Mouse (Mus musculus): ENCODE data around the gene Ank2. TPM values are rescaled to one million over a fixed set of nuclear protein-coding genes. Genes with fewer than 3 reads are reported as not detected.

Ank2 gene
- total and polyA plus RNA-seq, 3 experiments, result 96.1 to 290 (median 269) TPM

GRCm38 (mm10) chr3:127183998-127184753, 315.0 kb downstream of the Ank2 start:
- no peaks in the 10 kb centered on the region for H3K79me2 ChIP-seq (replicated peaks; ENCODE audit: control insufficient read depth, insufficient read depth, low read length)
- peaks cover 3% of the 10 kb centered on the region; the same call in 1 of the 2 replicates for H3K4me1 ChIP-seq (ENCODE audit: control insufficient read depth, insufficient read depth, low read length)
- no peak for DNase-seq
- peak; percentile 90 for TF ChIP-seq CTCF (IDR thresholded peaks at IDR 0.05)
- no peak for TF ChIP-seq POLR2A (IDR thresholded peaks at IDR 0.05; ENCODE audit: insufficient read depth, low read depth, low read length)
- 0 out of 2 replicates have a peak, but pooled peaks have one; percentile 30 for TF ChIP-seq EP300 (IDR thresholded peaks at IDR 0.05; ENCODE audit: insufficient read depth, low read depth, low read length)
- H3K27me3 ChIP-seq (ENCODE audit: control insufficient read depth, insufficient read depth, low read length), result no peaks in the 10 kb centered on the region
- H3K4me3 ChIP-seq, result no peak overlapping the region
- WGBS, result 11% methylated on average over 5 of the region's 5 CpGs
- intact Hi-C loops (cut with DNase I), result loop anchor here (10.0 kb wide), 2 partner anchors 131 to 271 kb away; no protein-coding TSS in a partner anchor
- H3K9ac ChIP-seq (ENCODE audit: low read depth, low read length), result no peak overlapping the region
- H3K27ac ChIP-seq, result no peak overlapping the region
- H3K36me3 ChIP-seq (ENCODE audit: control insufficient read depth, insufficient read depth, low read length), result no peaks in the 10 kb centered on the region

GRCm38 (mm10) chr3:127172697-127173096, 326.5 kb downstream of the Ank2 start:
- no peaks in the 10 kb centered on the region for H3K79me2 ChIP-seq (replicated peaks; ENCODE audit: control insufficient read depth, insufficient read depth, low read length)
- intact Hi-C loops (cut with DNase I), result no loop called here
- H3K9ac ChIP-seq (ENCODE audit: low read depth, low read length), result no peak overlapping the region
- no peak overlapping the region for H3K4me3 ChIP-seq
- H3K27ac ChIP-seq, result no peak overlapping the region
- H3K36me3 ChIP-seq (ENCODE audit: control insufficient read depth, insufficient read depth, low read length), result no peaks in the 10 kb centered on the region
- H3K27me3 ChIP-seq (ENCODE audit: control insufficient read depth, insufficient read depth, low read length), result no peaks in the 10 kb centered on the region
- WGBS, result 60% methylated on average over 2 of the region's 2 CpGs
- no peaks in the 10 kb centered on the region for H3K4me1 ChIP-seq (ENCODE audit: control insufficient read depth, insufficient read depth, low read length)
- TF ChIP-seq CTCF (IDR thresholded peaks at IDR 0.05) (no peak), POLR2A (IDR thresholded peaks at IDR 0.05; ENCODE audit: insufficient read depth, low read depth, low read length) (no peak), EP300 (IDR thresholded peaks at IDR 0.05; ENCODE audit: insufficient read depth, low read depth, low read length) (no peak)
- no peak for DNase-seq

GRCm38 (mm10) chr3:127170246-127170645, 328.9 kb downstream of the Ank2 start:
- no peaks in the 10 kb centered on the region for H3K79me2 ChIP-seq (replicated peaks; ENCODE audit: control insufficient read depth, insufficient read depth, low read length)
- no peak for TF ChIP-seq EP300 (IDR thresholded peaks at IDR 0.05; ENCODE audit: insufficient read depth, low read depth, low read length)
- TF ChIP-seq POLR2A (IDR thresholded peaks at IDR 0.05; ENCODE audit: insufficient read depth, low read depth, low read length), result no peak
- no peak for TF ChIP-seq CTCF (IDR thresholded peaks at IDR 0.05)
- H3K4me1 ChIP-seq (ENCODE audit: control insufficient read depth, insufficient read depth, low read length), result no peaks in the 10 kb centered on the region
- intact Hi-C loops (cut with DNase I), result no loop called here
- H3K27me3 ChIP-seq (ENCODE audit: control insufficient read depth, insufficient read depth, low read length), result no peaks in the 10 kb centered on the region
- WGBS, result 81% methylated on average over 12 of the region's 12 CpGs
- H3K4me3 ChIP-seq, result no peak overlapping the region
- no peak overlapping the region for H3K9ac ChIP-seq (ENCODE audit: low read depth, low read length)
- H3K36me3 ChIP-seq (ENCODE audit: control insufficient read depth, insufficient read depth, low read length), result no peaks in the 10 kb centered on the region
- H3K27ac ChIP-seq, result no peak overlapping the region
- no peak for DNase-seq

- DNase-seq, result no peak
- H3K4me3 ChIP-seq, result no peak overlapping the region
- H3K79me2 ChIP-seq (replicated peaks; ENCODE audit: control insufficient read depth, insufficient read depth, low read length), result no peaks in the 10 kb centered on the region
- no peaks in the 10 kb centered on the region for H3K36me3 ChIP-seq (ENCODE audit: control insufficient read depth, insufficient read depth, low read length)
- TF ChIP-seq EP300 (IDR thresholded peaks at IDR 0.05; ENCODE audit: insufficient read depth, low read depth, low read length) (no peak), POLR2A (IDR thresholded peaks at IDR 0.05; ENCODE audit: insufficient read depth, low read depth, low read length) (no peak), CTCF (IDR thresholded peaks at IDR 0.05) (no peak)
- 62% methylated on average over 1 of the region's 1 CpGs for WGBS
- H3K4me1 ChIP-seq (ENCODE audit: control insufficient read depth, insufficient read depth, low read length), result no peaks in the 10 kb centered on the region
- H3K27me3 ChIP-seq (ENCODE audit: control insufficient read depth, insufficient read depth, low read length), result no peaks in the 10 kb centered on the region
- no peak overlapping the region for H3K9ac ChIP-seq (ENCODE audit: low read depth, low read length)
- intact Hi-C loops (cut with DNase I), result loop anchor here (10.0 kb wide), 1 partner anchor 154 kb away; no protein-coding TSS in a partner anchor
- no peak overlapping the region for H3K27ac ChIP-seq
Measured at GRCm38 (mm10) chr3:127169114-127169513, 330.0 kb downstream of the Ank2 start.

DNA sequence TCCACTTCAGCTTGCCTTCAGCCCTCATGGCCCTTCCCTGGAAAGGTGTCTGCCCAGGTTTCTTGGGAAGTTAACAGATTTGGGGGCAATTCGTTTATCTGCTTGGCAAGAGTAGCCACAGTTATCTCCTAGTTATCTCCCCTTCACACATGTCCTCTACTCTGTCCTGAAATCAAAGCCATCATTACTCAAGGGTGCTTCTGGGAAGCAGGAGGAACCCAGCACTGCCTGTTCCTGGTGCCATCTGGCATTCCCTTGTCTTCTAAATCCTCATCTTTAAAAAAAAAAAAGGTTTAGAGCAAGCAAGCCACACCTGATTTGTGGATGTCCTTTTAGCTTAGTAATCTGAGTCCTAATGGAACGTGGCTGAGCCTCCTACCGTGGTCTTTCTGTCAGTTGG, 335.4 kb downstream of the Ank2 start:
- no peak overlapping the region for H3K27ac ChIP-seq
- no peak for TF ChIP-seq EP300 (IDR thresholded peaks at IDR 0.05; ENCODE audit: insufficient read depth, low read depth, low read length)
- no peak for TF ChIP-seq POLR2A (IDR thresholded peaks at IDR 0.05; ENCODE audit: insufficient read depth, low read depth, low read length)
- TF ChIP-seq CTCF (IDR thresholded peaks at IDR 0.05), result no peak
- intact Hi-C loops (cut with DNase I), result loop anchor here (10.0 kb wide), 1 partner anchor 149 kb away; no protein-coding TSS in a partner anchor
- no peak for DNase-seq
- H3K36me3 ChIP-seq (ENCODE audit: control insufficient read depth, insufficient read depth, low read length), result no peaks in the 10 kb centered on the region
- no peaks in the 10 kb centered on the region for H3K79me2 ChIP-seq (replicated peaks; ENCODE audit: control insufficient read depth, insufficient read depth, low read length)
- H3K9ac ChIP-seq (ENCODE audit: low read depth, low read length), result no peak overlapping the region
- H3K4me1 ChIP-seq (ENCODE audit: control insufficient read depth, insufficient read depth, low read length), result no peaks in the 10 kb centered on the region; the same call in 1 of the 2 replicates
- H3K4me3 ChIP-seq, result no peak overlapping the region
- no peaks in the 10 kb centered on the region for H3K27me3 ChIP-seq (ENCODE audit: control insufficient read depth, insufficient read depth, low read length)
- WGBS, result 62% methylated on average over 3 of the region's 3 CpGs

Data from heart, adult 2 months (tissue).